Mouse (Mus musculus) thymus, adult 2 months (tissue): ENCODE data around the gene Foxa3. TPM values are rescaled to one million over a fixed set of nuclear protein-coding genes. Genes with fewer than 3 reads are reported as not detected.
A peak's percentile ranks its signal among the peaks of the same experiment; 100 is the strongest.

Experiments used
- DNase-seq: peaks from one replicate; pipeline ENCODE4 v3.0.0; 2021
- H3K27ac ChIP-seq: fragments of 200-500 bp; 2 replicates; pipeline ENCODE4 v1.5.1; 2012; ENCODE audit warnings: low read length, control low read depth; ENCODE audit not compliant: control insufficient read depth, insufficient read depth
- H3K27me3 ChIP-seq: fragments of 200-500 bp; 2 replicates; pipeline ENCODE4 v1.6.1; 2012; ENCODE audit warnings: mild to moderate bottlenecking, low read length, moderate library complexity, mixed read lengths; ENCODE audit not compliant: control insufficient read depth, insufficient read depth
- H3K36me3 ChIP-seq: fragments of 200-500 bp; 2 replicates; pipeline ENCODE4 v1.6.1; 2012; ENCODE audit warnings: mild to moderate bottlenecking, low read length, moderate library complexity; ENCODE audit not compliant: control insufficient read depth, insufficient read depth
- H3K4me1 ChIP-seq: fragments of 200-500 bp; replicated peaks from 2 replicates; pipeline ENCODE4 v1.6.1; 2012; ENCODE audit warnings: low read length; ENCODE audit not compliant: control insufficient read depth, insufficient read depth
- H3K4me3 ChIP-seq: fragments of 200-500 bp; 2 replicates; pipeline ENCODE4 v1.5.1; 2012; ENCODE audit warnings: mild to moderate bottlenecking, low read length, control low read depth, moderate library complexity; ENCODE audit not compliant: control insufficient read depth, insufficient read depth
- CTCF ChIP-seq: fragments of 200-500 bp; IDR thresholded peaks from 2 replicates; pipeline ENCODE4 v1.5.1; 2012; ENCODE audit warnings: mild to moderate bottlenecking, control low read depth, low read length, moderate library complexity, borderline replicate concordance; ENCODE audit not compliant: control insufficient read depth, poor library complexity, insufficient read depth; ENCODE audit errors: extremely low read depth
- POLR2A ChIP-seq: fragments of 200-500 bp; IDR thresholded peaks from 2 replicates; pipeline ENCODE4 v1.6.1; 2012; ENCODE audit warnings: mild to moderate bottlenecking, low read length, control low read depth, moderate library complexity; ENCODE audit not compliant: control insufficient read depth, poor library complexity, insufficient read depth; ENCODE audit errors: extremely low read depth
- WGBS: fragments of 180-500 bp; shearing (Covaris S2); methylation state at CpG from one replicate; pipeline ENCODE4 v1.1.7; 2018; 5-methylcytosine and 5-hydroxymethylcytosine counted together
- polyA plus RNA-seq: library from polyadenylated mRNA; depleted of rRNA; stranded (reverse); fragments of >200 nt; gene quantifications from 2 replicates; pipeline ENCODE4 v1.2.3, GENCODE M21; 2012

Foxa3 gene
- polyA plus RNA-seq, 1 experiment = 0.51 TPM

GRCm38 (mm10) chr7:18991660-18992293, 31.6 kb downstream of the Foxa3 start:
- Histone ChIP-seq H3K27me3 (peaks cover 9% of the 10 kb centered on the region; the same call in 1 of the 2 replicates), H3K27ac (no peak overlapping the region), H3K4me3 (peak overlapping the region; percentile 19), H3K4me1 (peaks cover 20% of the 10 kb centered on the region), H3K36me3 (peaks cover 19% of the 10 kb centered on the region)
- no peak for DNase-seq
- TF ChIP-seq CTCF (peak; percentile 12; the same call in 1 of the 2 replicates), POLR2A (no peak)
- 2% methylated on average over 59 of the region's 59 CpGs for WGBS

GRCm38 (mm10) chr7:18990601-18991295, 32.6 kb downstream of the Foxa3 start, which contains the start of gene Mypop:
Gene Mypop (plus strand): TSS chr7:18991245.
- no peak within 1 kb of the TSS for H3K27ac ChIP-seq
- peak; percentile 43; the same call in 1 of the 2 replicates for TF ChIP-seq CTCF
- peak; percentile 62; the same call in 1 of the 2 replicates for TF ChIP-seq POLR2A
- peaks cover 20% of the 10 kb centered on the region for H3K4me1 ChIP-seq
- H3K36me3 ChIP-seq = peaks cover 9% of the 10 kb centered on the region
- H3K27me3 ChIP-seq = peaks cover 9% of the 10 kb centered on the region; the same call in 1 of the 2 replicates
- WGBS = under 1% methylated on average over 37 of the region's 37 CpGs
- peak within 1 kb of the TSS; percentile 19 for H3K4me3 ChIP-seq
- DNase-seq = peak; percentile 98

DNA sequence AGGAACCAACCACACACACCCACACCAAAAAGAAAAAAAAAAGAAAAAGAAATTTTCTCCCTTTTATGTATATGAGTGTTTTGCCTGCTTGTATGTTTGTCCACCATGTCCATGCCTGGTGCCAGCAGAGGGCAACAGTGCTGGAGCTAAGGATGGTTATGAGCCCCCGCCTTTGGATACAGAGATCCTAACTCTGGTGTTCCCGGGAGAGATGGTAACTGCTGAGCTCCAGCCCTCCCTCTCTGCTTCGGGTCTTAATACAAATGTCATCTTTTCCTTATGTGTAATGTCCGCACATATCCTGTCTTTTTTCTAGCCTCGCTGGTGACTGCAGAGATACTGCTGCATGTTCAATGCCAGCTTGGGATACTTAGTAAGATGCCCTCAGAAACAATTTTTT, 33.3 kb downstream of the Foxa3 start:
- peaks cover 9% of the 10 kb centered on the region; the same call in 1 of the 2 replicates for H3K27me3 ChIP-seq
- H3K4me1 ChIP-seq = peaks cover 20% of the 10 kb centered on the region
- no peak for DNase-seq
- TF ChIP-seq POLR2A = no peak
- TF ChIP-seq CTCF = no peak
- H3K27ac ChIP-seq = no peak overlapping the region
- no peak overlapping the region for H3K4me3 ChIP-seq
- 0 out of 2 replicates have a peak, but pooled peaks cover 4% of the 10 kb centered on the region for H3K36me3 ChIP-seq
- WGBS = 20% methylated on average over 5 of the region's 5 CpGs

DNA sequence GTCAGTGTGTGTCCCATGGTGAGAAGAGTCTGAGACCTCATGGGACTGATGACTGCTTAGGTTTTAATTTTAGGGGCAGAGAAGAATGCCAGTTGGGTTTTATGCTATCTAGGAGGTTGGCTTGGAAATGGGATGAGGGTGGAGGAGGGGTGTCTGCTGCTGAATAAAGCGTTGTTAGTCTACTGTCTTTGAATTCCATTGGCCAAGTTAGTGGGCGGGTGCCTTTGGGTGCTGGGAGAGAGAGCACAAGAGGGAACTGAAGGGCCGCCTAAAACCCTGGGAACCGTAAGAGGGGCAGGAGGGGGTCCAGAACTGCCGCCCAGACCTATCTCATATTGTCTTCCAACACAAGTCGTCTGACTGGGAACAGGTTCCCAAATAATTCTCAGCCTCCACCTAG, 34.6 kb downstream of the Foxa3 start:
- no peak overlapping the region for H3K4me3 ChIP-seq
- H3K4me1 ChIP-seq = peaks cover 20% of the 10 kb centered on the region
- TF ChIP-seq CTCF (no peak), POLR2A (no peak)
- H3K36me3 ChIP-seq = 0 out of 2 replicates have a peak, but pooled peaks cover 4% of the 10 kb centered on the region
- no peak for DNase-seq
- no peak overlapping the region for H3K27ac ChIP-seq
- H3K27me3 ChIP-seq = peaks cover 9% of the 10 kb centered on the region; the same call in 1 of the 2 replicates
- WGBS = 82% methylated on average over 6 of the region's 6 CpGs

GRCm38 (mm10) chr7:18987747-18988146, 35.6 kb downstream of the Foxa3 start:
- peaks cover 20% of the 10 kb centered on the region for H3K4me1 ChIP-seq
- 82% methylated on average over 13 of the region's 13 CpGs for WGBS

GRCm38 (mm10) chr7:18987100-18987499, 36.2 kb downstream of the Foxa3 start, which contains the start of gene Nanos2:
Gene Nanos2 (plus strand): TSS chr7:18987400.
- Histone ChIP-seq H3K4me3 (no peak within 1 kb of the TSS), H3K27me3 (peaks cover 3% of the 10 kb centered on the region; the same call in 1 of the 2 replicates), H3K4me1 (peaks cover 14% of the 10 kb centered on the region), H3K36me3 (no peaks in the 10 kb centered on the region), H3K27ac (no peak within 1 kb of the TSS)
- 50% methylated on average over 2 of the region's 2 CpGs for WGBS
- no peak for DNase-seq
- no peak for TF ChIP-seq POLR2A
- TF ChIP-seq CTCF = no peak

More at GRCm38 (mm10) chr7:18987747-18988146, 35.6 kb downstream of the Foxa3 start:
- DNase-seq = no peak
- no peaks in the 10 kb centered on the region for H3K36me3 ChIP-seq
- H3K4me3 ChIP-seq = no peak overlapping the region
- no peak overlapping the region for H3K27ac ChIP-seq
- peaks cover 8% of the 10 kb centered on the region; the same call in 1 of the 2 replicates for H3K27me3 ChIP-seq
- no peak for TF ChIP-seq CTCF
- no peak for TF ChIP-seq POLR2A
